Mouse (Mus musculus): ENCODE measurements around the gene 4930404H24Rik. TPM values are rescaled to one million over a fixed set of nuclear protein-coding genes. Genes with fewer than 3 reads are reported as not detected.

4930404H24Rik gene
- total and polyA plus RNA-seq, 2 experiments from 2014 or later = not detected

DNA sequence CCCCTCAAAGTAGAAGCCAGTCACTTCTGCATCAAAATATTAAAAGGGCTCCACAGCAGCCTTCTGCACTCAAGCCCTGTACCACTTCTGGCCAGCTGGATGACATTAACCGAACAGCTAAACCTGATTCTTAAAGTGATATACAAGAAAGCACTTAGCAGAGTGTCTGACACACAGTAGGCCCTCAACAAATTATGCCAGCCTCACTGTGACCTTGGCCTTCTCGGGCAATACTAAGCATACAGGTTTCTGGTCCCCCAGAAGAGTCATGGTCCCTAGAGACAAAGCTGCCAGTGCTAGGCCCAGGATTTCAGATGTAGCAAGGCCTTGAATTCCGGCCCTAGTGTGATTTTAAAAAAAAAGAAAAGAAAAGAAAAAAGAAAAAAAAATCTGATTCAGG is 46.3 kb downstream of the 4930404H24Rik start:
- TF ChIP-seq CTCF (IDR thresholded peaks at IDR 0.05) = no peak
- no peak for DNase-seq (ENCODE audit: low spot score)
- Histone ChIP-seq H3K36me3 (ENCODE audit: insufficient read depth, low read length) (no peaks in the 10 kb centered on the region), H3K27me3 (ENCODE audit: insufficient read depth, low read length) (no peaks in the 10 kb centered on the region), H3K9me3 (ENCODE audit: low read length) (no peaks in the 10 kb centered on the region), H3K27ac (ENCODE audit: low read depth, low read length) (no peak overlapping the region), H3K4me1 (ENCODE audit: insufficient read depth, low read length) (no peaks in the 10 kb centered on the region), H3K9ac (replicated peaks; ENCODE audit: low read length, poor library complexity, severe bottlenecking) (no peak overlapping the region), H3K4me3 (ENCODE audit: low read depth, low read length) (no peak overlapping the region), H3K4me2 (ENCODE audit: low read depth, low read length, poor library complexity, severe bottlenecking) (no peak overlapping the region)
- WGBS = 86% methylated on average over 3 of the region's 3 CpGs
- ATAC-seq (ENCODE audit: low FRiP score) = no peak

GRCm38 (mm10) chr2:153542936-153543668 is 50.5 kb downstream of the 4930404H24Rik start:
- no peak overlapping the region for H3K9ac ChIP-seq (replicated peaks; ENCODE audit: low read length, poor library complexity, severe bottlenecking)

More at GRCm38 (mm10) chr2:153542936-153543668, 50.5 kb downstream of the 4930404H24Rik start:
- DNase-seq (ENCODE audit: low spot score) = no peak
- H3K4me3 ChIP-seq (ENCODE audit: low read depth, low read length) = no peak overlapping the region
- ATAC-seq (ENCODE audit: low FRiP score) = no peak
- no peaks in the 10 kb centered on the region for H3K36me3 ChIP-seq (ENCODE audit: insufficient read depth, low read length)
- H3K4me2 ChIP-seq (ENCODE audit: low read depth, low read length, poor library complexity, severe bottlenecking) = no peak overlapping the region
- no peaks in the 10 kb centered on the region for H3K9me3 ChIP-seq (ENCODE audit: low read length)
- WGBS = 86% methylated on average over 8 of the region's 8 CpGs
- H3K4me1 ChIP-seq (ENCODE audit: insufficient read depth, low read length) = 0 out of 2 replicates have a peak, but pooled peaks cover 3% of the 10 kb centered on the region
- TF ChIP-seq CTCF (IDR thresholded peaks at IDR 0.05) = no peak
- H3K27ac ChIP-seq (ENCODE audit: low read depth, low read length) = no peak overlapping the region
- H3K27me3 ChIP-seq (ENCODE audit: insufficient read depth, low read length) = no peaks in the 10 kb centered on the region

Other genes with a start within 250 kb of the 4930404H24Rik start
- 49.5 and 57.3 TPM in 2 replicates for gene Kif3b, start 201.4 kb upstream of the 4930404H24Rik start, total RNA-seq (2014; rRNA removed)
- 19.9 and 20.6 TPM in 2 replicates for gene Kif3b, start 201.4 kb upstream of the 4930404H24Rik start, polyA plus RNA-seq (2015; fragmentation: Nextera tagmentation; extraction: Ambion mirVana)
- gene Asxl1, start 147.0 kb upstream of the 4930404H24Rik start, total RNA-seq (2014; rRNA removed) = 29.0 and 32.9 TPM in 2 replicates
- 10.7 and 13.4 TPM in 2 replicates for gene Asxl1, start 147.0 kb upstream of the 4930404H24Rik start, polyA plus RNA-seq (2015; fragmentation: Nextera tagmentation; extraction: Ambion mirVana)
- gene Nol4l, start 37.2 kb downstream of the 4930404H24Rik start, total RNA-seq (2014; rRNA removed) = 73.1 and 97.7 TPM in 2 replicates
- 24.4 and 26.4 TPM in 2 replicates for gene Nol4l, start 37.2 kb downstream of the 4930404H24Rik start, polyA plus RNA-seq (2015; fragmentation: Nextera tagmentation; extraction: Ambion mirVana)
- gene Commd7, start 140.0 kb downstream of the 4930404H24Rik start, total RNA-seq (2014; rRNA removed) = 24.7 and 27.9 TPM in 2 replicates
- gene Commd7, start 140.0 kb downstream of the 4930404H24Rik start, polyA plus RNA-seq (2015; fragmentation: Nextera tagmentation; extraction: Ambion mirVana) = 103 TPM in 2 replicates
- 4.2 and 5.3 TPM in 2 replicates for gene Dnmt3b, start 156.7 kb downstream of the 4930404H24Rik start, total RNA-seq (2014; rRNA removed)
- gene Dnmt3b, start 156.7 kb downstream of the 4930404H24Rik start, polyA plus RNA-seq (2015; fragmentation: Nextera tagmentation; extraction: Ambion mirVana) = 1.7 and 1.8 TPM in 2 replicates
- not detected in 2 replicates for gene Dnmt3c, start 203.9 kb downstream of the 4930404H24Rik start, total RNA-seq (2014; rRNA removed)
- not detected in 2 replicates for gene Dnmt3c, start 203.9 kb downstream of the 4930404H24Rik start, polyA plus RNA-seq (2015; fragmentation: Nextera tagmentation; extraction: Ambion mirVana)
- gene Mapre1, start 248.5 kb downstream of the 4930404H24Rik start, total RNA-seq (2014; rRNA removed) = 91.8 and 112 TPM in 2 replicates
- 346 and 372 TPM in 2 replicates for gene Mapre1, start 248.5 kb downstream of the 4930404H24Rik start, polyA plus RNA-seq (2015; fragmentation: Nextera tagmentation; extraction: Ambion mirVana)